Mouse (Mus musculus): ENCODE results near the gene Zfp280c.

Zfp280c gene

DNA sequence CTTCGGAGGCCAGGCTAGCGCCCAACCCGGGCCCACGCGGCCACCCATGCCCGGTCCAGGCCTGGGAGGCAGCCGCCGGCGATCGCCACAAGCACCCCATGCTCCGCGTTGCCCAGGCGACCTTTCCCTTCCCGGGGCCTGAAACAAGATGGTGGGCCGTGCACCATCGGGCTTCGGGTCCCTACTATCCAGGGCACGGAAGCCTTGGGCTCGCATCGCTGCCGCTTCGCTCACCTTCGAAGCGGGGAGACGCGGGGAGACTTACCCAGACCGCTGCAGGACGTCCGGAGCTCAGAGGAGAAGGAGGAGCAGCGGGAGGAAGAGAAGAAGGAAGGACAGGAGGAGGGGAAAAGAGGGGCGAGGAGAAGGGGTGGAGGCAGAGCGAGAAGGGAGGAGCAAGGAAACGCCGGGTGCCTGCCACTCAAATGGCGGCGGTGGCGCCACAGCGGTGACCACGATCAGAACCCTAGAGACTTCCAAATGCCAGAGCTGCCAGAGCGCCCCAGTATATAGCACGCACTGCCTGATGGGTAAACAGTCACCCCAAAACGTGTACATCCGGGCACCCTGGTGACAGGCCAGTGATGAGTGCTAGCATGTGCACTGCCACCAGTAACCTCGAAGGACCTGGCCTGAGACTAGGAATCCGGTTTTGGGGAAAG is at the start of gene Zfp280c:
Gene Zfp280c (minus strand): TSS at position 406 of the 662 bp plus-strand sequence.
- peak; percentile 21 for DNase-seq (ENCODE audit: low spot score)

DNA sequence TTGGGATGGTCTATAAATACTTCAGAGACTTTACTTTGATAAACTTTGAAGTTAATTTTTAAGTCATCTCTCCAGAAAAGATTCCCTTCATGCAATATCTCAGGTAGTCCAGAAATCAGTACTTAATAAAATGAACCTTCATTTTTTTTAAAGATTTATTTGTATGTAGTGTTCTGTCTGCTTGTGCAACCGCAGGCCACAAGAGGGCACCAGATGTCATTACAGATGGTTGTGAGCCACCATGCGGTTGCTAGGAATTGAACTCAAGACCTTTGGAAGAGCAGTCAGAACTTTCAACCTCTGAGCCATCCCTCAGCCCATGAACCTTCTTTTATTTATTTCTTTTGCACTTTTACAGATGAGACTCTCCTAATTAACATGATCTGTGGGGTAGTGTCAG is 42.7 kb upstream of the Zfp280c start:
- no peak for DNase-seq (ENCODE audit: low spot score)

DNA sequence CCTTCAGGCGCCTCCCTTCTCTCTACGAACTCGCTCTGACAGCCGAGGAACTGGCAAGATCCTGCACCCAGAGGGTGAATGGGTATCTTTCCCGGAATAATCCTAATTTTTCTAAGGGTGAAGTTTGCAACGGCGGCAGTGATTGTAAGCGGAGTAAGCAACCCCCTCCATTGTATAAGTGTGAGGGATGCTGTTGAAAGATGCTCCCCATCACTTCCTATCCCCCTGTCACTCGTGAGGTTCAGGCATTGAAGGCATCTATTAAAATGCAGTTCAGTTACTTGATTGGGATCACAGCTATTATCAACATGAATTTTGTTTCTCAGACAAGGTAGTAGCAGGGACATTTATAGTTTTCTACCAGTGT is 29.7 kb upstream of the Zfp280c start:
- DNase-seq (ENCODE audit: low spot score), result no peak

DNA sequence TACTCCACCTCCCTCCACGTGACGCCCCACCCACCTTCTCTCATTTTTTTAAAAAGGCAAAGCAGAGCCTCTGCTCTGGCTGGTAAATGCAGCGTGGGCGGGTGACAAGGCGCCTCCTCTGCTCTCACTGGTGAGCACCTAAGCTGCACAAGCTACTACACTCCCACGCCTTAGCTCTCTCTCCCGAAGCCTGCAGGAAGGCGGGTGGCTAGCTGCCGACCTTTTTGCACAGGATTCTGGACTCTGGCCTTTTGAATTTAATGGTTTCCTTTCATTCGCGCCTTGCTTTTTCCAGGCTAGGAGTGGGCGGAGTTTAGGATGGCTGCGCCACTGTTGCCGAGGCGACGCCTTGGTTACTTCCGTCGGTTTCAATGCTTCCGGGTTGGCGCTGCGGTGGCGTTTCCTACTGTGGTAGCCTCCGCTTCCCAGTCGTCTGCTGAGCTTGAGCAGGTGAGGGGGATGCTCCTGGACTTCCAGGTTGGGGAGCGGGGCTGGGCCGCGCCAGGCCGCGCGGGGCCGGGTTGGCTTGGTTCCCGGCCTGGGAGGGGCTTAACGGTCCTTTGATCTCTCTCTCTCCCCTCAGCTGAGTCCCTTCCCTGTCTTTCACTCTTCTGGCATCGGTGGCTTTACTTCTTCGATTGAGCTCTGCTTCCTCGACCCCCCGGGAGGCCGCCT is 29.2 kb upstream of the Zfp280c start, which contains the start of gene Slc25a14:
Gene Slc25a14 (plus strand): TSS at position 35 of the 675 bp plus-strand sequence.
- DNase-seq (ENCODE audit: low spot score), result peak; percentile 63

DNA sequence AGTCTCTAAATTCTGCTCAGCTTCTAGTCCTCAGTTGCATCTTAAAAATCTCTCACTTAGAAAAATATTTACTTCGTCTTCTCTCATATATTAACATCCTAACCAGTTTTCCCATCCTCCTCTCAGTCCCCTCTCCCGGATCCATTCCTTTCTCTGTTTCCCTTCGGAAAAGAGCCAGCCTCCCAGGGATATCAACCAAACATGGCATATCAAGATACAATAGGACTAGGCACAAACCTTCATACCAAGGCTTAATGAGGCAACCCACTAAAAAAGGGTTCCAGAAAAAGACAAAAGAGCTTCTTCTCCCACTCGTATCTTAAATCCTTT is 28.7 kb upstream of the Zfp280c start:
- DNase-seq (ENCODE audit: low spot score), result no peak

DNA sequence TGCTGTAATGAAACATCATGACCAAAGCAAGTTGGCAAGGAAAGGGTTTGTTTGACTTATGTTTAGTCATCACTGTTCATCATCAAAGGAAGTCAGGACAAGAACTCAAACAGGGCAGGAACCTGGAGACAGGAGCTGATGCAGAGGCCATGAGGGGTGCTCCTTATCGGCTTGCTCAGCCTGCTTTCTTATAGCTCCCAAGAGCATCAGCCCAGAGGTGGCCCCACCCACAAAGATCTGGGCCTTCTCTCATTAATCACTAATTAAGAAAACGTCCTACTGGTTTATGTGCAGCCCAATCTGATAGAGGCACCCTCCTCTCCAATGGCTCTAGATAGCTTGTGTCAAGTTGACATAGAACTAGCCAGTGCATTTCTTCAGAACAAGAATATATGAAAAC is 10.6 kb upstream of the Zfp280c start:
- no peak for DNase-seq (ENCODE audit: low spot score)

DNA sequence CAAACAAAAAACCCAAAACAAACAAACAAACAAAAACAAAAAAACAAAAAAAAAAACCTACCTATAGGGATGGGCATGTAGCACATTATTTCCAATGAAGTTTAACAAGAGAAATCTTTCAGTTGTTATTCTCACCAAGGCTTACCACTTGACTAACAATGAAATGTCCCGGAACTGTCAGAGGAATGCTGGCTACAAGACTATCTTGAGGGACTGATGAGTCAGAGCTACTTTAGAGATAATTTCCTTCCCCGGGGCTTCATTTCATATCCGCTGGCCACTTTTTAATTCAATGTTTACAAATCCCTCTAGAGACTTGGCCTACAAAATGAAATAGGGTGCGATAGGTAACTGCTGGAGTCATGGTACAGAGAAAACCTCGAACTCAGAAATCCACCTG is 2.6 kb upstream of the Zfp280c start:
- no peak for DNase-seq (ENCODE audit: low spot score)

DNA sequence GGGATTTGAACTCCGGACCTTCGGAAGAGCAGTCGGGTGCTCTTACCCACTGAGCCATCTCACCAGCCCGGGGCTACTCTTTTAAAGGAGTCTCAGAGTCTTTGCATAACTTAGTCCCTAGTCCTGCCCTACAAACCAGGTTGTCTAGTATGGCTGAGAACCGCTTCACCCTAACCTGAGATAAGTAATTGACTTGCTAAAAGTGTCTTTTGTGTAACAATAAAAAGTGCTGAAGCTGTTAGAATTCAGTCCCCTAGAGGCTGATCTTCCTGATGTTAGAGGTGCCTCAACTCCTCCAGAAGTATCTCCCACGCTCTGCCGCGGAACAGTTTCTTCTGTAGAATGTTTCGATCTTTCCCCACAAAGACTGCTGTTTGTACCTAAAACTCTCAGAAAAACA is 1.7 kb upstream of the Zfp280c start:
- no peak for DNase-seq (ENCODE audit: low spot score)

DNA sequence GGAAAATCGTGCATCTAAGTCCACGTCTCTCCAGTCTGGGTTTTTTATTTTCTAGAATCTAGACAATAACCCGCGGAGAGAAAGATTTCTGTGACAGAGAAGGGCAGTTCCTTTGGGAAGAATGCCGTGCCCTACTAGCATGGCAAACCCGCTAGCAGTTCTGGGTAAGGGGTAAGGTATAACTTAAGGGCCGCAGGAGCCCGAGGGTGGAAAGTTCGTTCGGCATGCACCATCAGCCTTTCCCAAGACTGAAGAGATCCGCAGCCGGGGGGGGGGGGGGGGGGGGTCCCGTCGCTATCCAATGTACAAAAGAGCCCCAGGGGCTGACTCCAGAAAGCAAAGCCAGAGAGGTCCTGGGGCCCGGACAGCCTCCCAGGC is 594 bp downstream of the Zfp280c start:
- no peak for DNase-seq (ENCODE audit: low spot score)

DNA sequence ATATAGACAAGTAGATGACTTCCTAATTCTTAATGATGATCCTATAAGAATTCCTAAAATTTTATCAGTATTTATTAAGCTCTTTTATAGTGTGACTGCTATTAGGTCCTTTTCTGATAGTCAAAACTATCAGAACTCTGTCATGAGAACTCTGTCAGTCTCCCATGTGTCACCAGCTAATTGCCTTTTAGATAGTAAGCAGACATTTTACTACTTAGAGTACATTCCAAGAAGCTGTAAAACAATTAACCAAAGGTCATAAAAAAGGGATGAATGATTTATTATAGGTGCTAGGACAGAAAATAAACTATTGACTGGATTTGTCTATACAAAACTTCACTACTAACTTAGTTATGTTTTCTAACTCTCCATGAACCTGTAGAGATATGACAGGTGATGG is 11.0 kb downstream of the Zfp280c start:
- no peak for DNase-seq (ENCODE audit: low spot score)

DNA sequence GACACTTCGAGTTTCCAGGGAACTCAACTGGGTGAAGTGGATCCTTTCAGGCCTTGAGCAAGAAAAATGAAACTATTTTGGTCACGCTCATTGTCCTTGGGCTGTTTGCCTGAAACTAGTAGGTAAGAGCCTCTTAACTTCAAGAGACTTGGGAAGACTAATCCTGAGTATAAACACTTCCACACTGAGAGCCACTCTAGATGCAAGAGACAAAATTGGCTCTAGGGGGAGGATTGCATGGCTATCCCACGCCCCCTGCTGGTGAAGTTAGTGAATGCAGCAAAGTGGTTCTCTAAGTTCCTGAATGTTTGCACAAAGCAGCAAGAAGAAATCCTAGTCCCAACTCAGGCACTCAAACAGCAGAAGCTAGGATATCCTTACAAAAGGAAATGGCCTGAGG is 62.1 kb downstream of the Zfp280c start:
- DNase-seq (ENCODE audit: low spot score), result peak; percentile 61

DNA sequence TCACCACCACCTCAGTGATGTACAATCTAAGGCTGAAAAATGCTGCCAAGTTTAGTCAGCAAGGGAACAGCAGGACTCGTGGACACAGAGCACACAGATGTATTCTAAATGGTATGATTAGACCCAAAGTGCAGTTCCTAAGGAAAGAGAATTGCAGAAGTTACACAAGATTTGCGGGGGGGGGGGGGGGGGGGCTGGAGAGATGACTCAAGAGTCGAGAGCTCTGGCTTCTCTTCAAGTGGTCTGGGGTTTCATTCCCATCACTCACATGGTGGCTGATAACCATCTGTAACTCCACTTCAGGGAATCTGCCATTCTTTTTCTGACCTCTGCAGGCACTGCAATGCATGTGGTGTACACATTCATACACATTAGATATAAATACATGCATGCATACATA is 67.9 kb downstream of the Zfp280c start:
- DNase-seq (ENCODE audit: low spot score), result no peak

DNA sequence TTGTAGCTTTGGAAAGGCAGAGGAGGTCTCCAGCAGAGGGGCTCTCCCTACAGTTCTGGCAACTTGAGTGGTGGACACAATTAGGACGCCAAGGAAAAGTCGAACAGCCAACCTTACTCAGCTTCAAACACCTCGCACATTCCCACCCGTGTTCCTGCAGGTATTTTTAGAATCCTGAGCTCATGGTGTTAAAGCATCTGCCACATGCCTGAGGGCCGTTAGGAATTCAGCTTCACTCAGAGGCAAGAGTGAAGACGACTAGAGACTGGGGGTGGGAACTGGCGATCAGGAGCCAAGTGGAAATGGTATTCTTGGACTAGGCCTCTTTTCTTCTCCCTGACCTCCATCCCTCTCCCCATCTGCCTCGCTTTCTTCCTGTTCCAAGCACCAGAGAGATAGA is 68.4 kb downstream of the Zfp280c start:
- no peak for DNase-seq (ENCODE audit: low spot score)

DNA sequence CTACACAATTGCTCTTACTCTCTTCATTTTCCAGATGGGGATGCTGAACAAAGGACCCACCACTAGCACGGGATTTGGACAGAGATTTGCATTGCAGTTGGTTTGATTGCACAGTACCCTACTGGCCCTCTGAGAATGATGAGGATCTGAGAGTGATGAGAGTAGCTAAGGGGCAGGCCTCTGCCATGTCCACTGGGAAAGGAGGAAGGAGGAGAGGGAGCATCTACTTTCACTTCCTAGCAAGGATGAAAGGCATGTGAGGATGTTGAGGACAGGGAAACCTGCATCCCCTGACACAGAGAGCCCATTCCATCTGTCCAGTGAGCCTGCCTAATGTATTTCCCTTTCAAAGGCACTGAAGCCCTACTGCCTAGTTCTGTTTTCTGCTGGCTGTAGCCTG is 69.0 kb downstream of the Zfp280c start:
- no peak for DNase-seq (ENCODE audit: low spot score)

DNA sequence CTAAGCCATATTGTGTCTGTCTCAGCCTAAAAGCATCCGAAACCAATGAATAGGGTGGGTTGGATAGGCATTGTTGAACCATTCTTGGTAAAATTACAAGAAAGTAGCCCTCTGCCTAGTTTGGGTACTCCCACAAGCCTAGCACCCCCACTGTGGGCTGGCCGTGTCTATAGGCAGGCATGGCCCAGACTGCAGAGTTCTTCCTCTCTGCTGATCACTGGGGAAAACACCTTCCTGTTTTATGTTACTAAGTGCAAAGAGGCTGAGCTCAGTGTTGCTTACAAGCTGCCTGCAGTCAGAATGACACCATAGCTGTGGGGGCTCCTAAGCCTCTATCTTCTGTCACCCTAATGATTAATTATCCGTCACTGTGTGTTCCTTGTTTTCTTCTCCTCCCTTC is 70.8 kb downstream of the Zfp280c start:
- DNase-seq (ENCODE audit: low spot score), result no peak

DNA sequence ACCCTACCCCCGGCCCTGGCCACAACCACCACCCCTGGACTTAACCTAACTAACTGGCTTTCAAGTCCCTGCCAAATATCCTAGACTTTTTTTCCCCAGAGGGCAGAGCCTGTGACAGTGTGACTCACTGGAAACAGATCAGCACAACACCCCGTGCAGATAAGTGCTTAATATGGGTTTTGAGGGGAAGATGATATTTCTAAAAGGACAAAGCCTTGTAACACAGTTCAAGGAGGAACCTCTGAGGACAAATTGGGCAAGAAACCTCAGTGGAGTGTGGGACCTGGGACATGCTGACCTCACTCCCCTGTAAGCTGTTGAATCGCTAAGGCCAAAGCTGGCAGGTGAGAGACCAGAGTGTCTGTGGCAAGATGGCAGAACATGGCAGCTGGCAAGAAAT is 72.7 kb downstream of the Zfp280c start:
- no peak for DNase-seq (ENCODE audit: low spot score)

DNA sequence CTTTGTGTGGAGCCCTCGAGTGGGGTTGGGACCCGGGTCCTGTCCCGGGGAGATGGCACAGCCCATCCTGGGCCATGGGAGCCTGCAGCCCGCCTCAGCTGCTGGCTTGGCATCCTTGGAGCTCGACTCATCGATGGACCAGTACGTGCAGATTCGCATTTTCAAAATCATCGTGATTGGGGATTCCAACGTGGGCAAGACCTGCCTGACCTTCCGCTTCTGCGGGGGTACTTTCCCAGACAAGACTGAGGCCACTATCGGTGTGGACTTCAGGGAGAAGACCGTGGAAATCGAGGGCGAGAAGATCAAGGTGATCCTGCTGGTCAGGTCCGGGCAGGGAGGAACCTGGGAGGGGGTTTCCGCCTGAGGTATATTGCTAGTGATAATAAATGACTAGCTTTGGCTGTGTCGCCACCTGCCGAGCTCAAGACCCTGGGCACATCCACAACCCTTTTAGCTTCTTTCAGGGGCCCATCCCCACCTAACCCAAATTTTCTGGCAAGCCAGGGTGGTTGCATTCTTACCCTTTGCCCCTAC is 74.7 kb downstream of the Zfp280c start:
- no peak for DNase-seq (ENCODE audit: low spot score)

DNA sequence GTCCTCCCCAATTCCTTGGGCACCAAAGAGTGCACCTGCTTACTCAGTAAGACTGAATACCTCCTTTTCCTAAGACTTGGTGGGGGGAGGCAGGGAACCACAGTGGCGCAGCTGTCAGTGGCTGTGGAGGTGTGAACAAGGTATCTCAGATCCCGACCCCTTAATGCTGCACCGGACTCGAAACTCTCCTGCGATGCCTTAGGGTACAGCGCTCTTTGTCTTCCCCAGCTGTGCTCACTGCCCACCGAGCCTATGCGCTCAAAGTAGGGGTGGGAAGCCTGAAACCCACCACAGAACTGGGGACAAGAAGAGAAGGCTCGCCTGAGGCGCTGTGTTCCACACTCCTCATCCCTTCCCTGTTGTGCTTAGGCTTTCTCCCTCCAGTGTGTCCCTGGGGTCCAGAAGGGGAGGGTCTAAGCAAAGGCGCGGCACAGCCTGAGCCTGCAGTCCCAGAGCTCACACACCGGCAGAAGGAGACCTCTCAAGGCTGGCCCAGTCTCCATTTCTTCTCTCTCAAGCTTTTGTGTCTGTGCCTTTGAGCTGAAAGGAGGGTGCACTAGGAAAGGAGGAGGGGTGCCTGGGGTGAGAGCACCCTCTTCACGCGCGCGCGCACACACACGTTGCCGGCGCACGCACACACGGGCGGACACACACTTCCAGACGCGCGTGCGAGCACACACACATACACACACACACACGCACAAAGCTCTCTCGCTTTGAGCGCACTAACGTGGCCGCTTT is 75.3 kb downstream of the Zfp280c start, which contains the start of gene Rab33a:
Gene Rab33a (plus strand): TSS at position 478 of the 741 bp plus-strand sequence.
- no peak for DNase-seq (ENCODE audit: low spot score)

DNA sequence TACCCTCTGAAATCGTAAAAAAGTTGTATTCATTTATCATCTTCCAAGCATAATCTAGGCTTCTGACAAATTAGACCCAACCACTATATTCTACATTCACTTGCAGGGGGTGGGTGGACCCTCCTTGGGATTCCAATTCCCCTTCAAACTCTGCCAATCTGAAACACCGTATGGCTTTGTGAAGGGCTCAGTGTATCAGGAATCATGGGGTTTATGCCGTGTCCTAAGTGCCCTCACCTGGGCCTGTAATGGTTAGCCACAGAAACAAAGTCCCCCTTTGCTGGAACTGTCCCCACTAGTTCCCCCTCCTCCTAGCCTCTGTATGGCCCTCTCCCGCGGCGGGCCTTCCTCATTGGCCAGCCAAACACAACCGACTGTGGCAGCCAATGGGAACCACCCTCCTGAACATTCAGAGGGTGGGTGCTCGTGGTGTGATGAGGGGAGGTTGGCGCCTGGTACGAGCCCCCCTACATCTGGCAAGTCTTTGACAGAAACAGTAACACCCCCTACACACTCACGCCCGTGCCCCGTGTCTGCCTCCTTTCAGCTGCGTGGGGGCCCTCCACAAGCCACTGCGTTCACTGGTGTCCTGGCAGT is 76.0 kb downstream of the Zfp280c start:
- DNase-seq (ENCODE audit: low spot score), result no peak

DNA sequence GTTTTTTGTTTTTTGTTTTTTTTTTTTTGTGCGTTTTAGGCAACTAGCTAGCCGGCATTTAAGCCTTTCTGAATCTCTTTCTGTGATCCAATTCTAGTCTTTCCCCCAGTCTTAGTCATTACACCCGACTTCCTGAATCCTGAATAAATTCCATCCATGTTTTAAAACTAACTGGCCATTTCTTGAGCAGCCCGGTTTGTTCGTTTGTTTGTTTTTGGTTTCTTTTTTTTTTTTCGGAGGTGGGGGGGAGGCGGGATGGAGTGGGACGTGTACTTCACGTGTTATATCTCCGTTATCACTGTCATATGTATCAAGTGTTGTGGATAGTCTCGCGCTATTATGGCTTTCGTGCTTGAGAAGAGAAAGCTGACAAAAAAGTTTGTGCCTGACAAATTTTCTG is 80.5 kb downstream of the Zfp280c start:
- no peak for DNase-seq (ENCODE audit: low spot score)

DNA sequence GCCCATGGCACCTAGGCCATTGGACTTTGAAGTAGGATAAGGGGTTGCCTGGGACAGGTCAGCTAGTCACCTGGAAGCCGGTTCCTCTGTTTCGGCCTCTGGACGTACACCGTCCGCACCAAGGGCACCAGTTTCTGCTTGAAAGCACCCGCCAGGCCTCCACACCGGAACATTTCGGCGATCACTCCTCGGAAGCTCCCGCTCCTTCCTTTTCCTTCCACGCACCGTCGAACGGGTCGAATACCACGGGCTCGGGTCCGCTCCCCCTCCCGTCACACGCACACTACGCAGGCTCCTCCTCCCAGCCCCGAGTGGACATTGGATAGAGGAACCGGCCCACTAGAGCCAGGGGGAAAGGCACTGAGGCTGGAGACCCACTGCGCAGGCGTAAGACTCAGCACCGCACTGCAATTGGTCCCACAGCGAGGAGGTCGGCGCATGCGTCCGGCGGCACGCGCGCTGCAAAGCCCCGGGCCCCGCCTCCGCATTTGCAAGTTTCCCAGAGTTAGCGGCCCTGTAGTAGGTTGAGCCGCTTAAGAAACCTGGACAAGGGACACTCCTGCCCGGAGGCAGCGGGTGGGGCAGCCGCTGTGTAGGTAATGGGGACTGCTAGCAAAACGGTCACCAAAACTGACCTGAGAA is 81.0 kb downstream of the Zfp280c start, which contains the start of gene Aifm1:
Gene Aifm1 (minus strand): TSS at position 398 of the 642 bp plus-strand sequence.
- DNase-seq (ENCODE audit: low spot score), result peak; percentile 71

DNA sequence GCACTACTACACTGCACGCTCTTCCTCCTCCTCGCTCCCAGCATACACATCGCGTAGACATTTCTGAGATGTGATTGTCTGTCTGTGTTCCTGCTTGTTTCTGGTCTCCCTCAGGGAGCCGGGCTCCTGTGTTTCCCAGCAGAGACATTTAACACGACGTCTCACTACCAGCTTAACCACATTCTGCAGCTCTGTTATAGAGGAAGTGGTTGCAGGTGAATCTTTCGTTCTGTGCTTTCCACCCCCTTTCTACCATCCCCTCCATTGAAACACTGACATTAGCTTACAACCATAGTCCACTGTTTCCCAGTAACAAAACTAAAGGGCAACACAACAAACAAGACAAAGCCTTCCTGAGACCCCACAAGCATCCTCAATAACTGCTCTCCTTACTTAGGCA is 100.5 kb downstream of the Zfp280c start:
- DNase-seq (ENCODE audit: low spot score), result no peak
